Mouse (Mus musculus): ENCODE measurements around the gene Lrrn1. TPM values are rescaled to one million over a fixed set of nuclear protein-coding genes. Genes with fewer than 3 reads are reported as not detected.

Lrrn1 gene
- polyA plus RNA-seq, 1 experiment = 1.6 TPM

DNA sequence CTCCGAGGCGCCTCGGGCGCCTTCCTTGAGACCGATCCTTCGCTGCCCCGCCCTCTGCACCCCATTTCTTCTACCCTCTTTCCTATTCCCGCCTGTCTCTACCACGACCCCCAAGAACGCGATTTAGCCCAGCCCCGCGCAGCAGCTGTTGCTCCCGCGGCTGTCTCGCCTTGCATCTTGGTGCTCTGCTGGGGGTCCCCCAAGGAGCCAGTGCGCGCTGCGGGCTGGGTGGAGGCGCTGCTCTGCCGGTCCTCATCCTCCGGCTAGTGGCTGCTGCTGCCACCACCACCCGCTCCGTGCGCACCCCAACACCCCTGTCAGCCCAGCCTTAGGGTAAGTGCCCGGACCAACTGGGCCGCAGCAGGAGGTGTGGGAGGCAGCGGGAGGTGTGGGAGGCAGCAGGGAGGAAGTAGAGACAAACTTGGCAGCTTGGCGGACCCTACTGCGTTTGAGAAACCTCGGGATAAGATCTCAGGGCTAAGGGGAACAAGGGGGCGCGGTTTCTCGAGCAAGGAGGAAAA, 403 bp downstream of the Lrrn1 start:
- H3K4me3 ChIP-seq (ENCODE audit: low read depth, low read length) = peak overlapping the region; percentile 52
- H3K9ac ChIP-seq (ENCODE audit: low read depth, poor library complexity, severe bottlenecking) = peak overlapping the region; percentile 44
- H3K9me3 ChIP-seq (replicated peaks; ENCODE audit: control insufficient read depth, insufficient read depth, low read length, poor library complexity, severe bottlenecking) = no peaks in the 10 kb centered on the region
- H3K36me3 ChIP-seq (ENCODE audit: control insufficient read depth, insufficient read depth, low read length, poor library complexity, severe bottlenecking) = no peaks in the 10 kb centered on the region
- TF ChIP-seq POLR2A (IDR thresholded peaks at IDR 0.05; ENCODE audit: insufficient read depth, low read length) (no peak), CTCF (IDR thresholded peaks at IDR 0.05; ENCODE audit: low read depth, low read length) (no peak), EP300 (IDR thresholded peaks at IDR 0.05; ENCODE audit: insufficient read depth, low read depth, low read length) (no peak)
- H3K27ac ChIP-seq (ENCODE audit: insufficient read depth, low read length) = no peak overlapping the region
- H3K27me3 ChIP-seq (ENCODE audit: control insufficient read depth, insufficient read depth, low read length, poor library complexity, severe bottlenecking) = no peaks in the 10 kb centered on the region; the same call in 1 of the 2 replicates
- H3K4me1 ChIP-seq (ENCODE audit: control insufficient read depth, insufficient read depth, low read length) = no peaks in the 10 kb centered on the region

DNA sequence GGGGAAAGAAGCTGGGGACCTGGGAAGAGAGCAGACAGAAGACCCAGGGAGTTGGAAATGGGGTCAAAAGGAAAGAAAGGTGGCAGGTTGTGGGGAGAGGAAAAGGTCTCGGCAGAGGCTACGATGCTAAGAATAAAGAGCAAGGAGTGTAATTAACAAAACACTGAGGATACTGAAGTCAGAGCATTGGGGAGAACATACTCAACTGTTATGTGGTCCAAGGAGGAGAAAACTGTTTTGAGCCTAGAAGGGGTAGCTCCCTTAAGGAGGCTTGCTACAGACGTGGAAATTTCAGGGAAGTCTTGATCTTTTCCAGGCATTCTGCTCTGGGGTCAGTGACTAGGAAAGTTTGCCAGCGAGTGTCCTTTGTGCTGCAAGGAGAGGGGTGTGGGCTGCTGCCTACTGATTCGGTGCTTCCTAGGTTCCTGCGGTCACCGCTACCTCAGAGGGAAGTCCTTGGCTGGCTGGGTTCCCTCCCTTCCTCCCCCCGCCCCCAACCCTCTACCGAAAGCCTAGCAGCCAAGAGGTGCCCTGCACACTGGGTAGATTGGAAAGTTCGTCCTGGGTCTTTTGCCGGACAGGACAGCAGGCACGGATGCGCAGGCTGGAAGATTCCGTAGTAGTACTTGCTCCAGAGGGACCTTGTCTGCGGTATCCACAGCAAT, 1.2 kb downstream of the Lrrn1 start:
- Histone ChIP-seq H3K9me3 (replicated peaks; ENCODE audit: control insufficient read depth, insufficient read depth, low read length, poor library complexity, severe bottlenecking) (no peaks in the 10 kb centered on the region), H3K4me1 (ENCODE audit: control insufficient read depth, insufficient read depth, low read length) (no peaks in the 10 kb centered on the region), H3K27ac (ENCODE audit: insufficient read depth, low read length) (no peak overlapping the region), H3K4me3 (ENCODE audit: low read depth, low read length) (peak overlapping the region; percentile 52), H3K9ac (ENCODE audit: low read depth, poor library complexity, severe bottlenecking) (no peak overlapping the region), H3K27me3 (ENCODE audit: control insufficient read depth, insufficient read depth, low read length, poor library complexity, severe bottlenecking) (no peaks in the 10 kb centered on the region; the same call in 1 of the 2 replicates), H3K36me3 (ENCODE audit: control insufficient read depth, insufficient read depth, low read length, poor library complexity, severe bottlenecking) (no peaks in the 10 kb centered on the region)
- TF ChIP-seq EP300 (IDR thresholded peaks at IDR 0.05; ENCODE audit: insufficient read depth, low read depth, low read length) (no peak), CTCF (IDR thresholded peaks at IDR 0.05; ENCODE audit: low read depth, low read length) (no peak), POLR2A (IDR thresholded peaks at IDR 0.05; ENCODE audit: insufficient read depth, low read length) (no peak)

DNA sequence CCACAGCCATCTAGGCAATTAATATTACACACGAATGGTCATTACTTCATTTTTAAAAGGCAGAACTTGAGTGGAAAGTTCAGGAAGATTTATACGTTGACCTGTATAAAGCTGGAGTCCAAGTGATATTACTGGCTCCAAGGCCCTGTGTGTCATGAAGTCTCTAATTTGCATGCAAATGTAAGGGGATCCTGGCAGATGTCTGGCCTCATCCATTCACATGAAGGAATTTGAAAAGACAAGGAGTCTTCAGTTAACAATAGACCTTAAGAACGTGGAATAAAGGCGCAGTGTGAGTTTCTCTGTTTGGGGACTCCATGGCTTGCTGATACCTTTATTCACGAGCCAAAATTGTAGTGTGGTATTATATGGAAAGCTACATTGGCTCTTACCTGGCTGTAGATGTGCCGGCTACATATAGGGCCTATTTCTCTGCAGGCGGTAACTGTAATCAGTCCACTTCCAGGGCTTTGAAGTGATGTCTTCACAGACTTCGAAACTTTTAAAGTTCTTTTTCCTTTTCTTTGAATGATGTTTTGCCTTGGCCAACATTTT, 2.0 kb downstream of the Lrrn1 start:
- Histone ChIP-seq H3K27me3 (ENCODE audit: control insufficient read depth, insufficient read depth, low read length, poor library complexity, severe bottlenecking) (no peaks in the 10 kb centered on the region; the same call in 1 of the 2 replicates), H3K9me3 (replicated peaks; ENCODE audit: control insufficient read depth, insufficient read depth, low read length, poor library complexity, severe bottlenecking) (no peaks in the 10 kb centered on the region), H3K9ac (ENCODE audit: low read depth, poor library complexity, severe bottlenecking) (no peak overlapping the region), H3K27ac (ENCODE audit: insufficient read depth, low read length) (no peak overlapping the region), H3K36me3 (ENCODE audit: control insufficient read depth, insufficient read depth, low read length, poor library complexity, severe bottlenecking) (no peaks in the 10 kb centered on the region), H3K4me3 (ENCODE audit: low read depth, low read length) (no peak overlapping the region), H3K4me1 (ENCODE audit: control insufficient read depth, insufficient read depth, low read length) (no peaks in the 10 kb centered on the region)
- TF ChIP-seq EP300 (IDR thresholded peaks at IDR 0.05; ENCODE audit: insufficient read depth, low read depth, low read length) = no peak
- no peak for TF ChIP-seq CTCF (IDR thresholded peaks at IDR 0.05; ENCODE audit: low read depth, low read length)
- TF ChIP-seq POLR2A (IDR thresholded peaks at IDR 0.05; ENCODE audit: insufficient read depth, low read length) = no peak

DNA sequence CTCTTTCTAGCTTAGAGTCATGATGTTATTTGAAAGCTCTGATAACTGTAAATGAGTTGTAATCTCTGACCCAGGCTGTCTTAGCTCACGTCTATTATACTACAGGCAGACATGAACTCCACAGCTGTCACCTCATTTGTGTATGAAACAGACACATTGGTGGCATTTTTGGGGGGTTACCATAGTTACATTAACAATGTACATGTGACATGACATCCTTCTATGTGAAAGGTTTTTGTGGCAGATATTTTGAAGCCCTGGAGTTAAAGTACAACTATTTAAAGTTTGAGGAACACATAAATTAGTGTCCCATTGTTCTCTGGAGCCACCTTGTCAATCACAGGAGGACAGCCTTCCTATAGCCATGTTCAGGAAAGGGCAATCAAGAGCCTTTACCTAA, 5.0 kb downstream of the Lrrn1 start:
- Histone ChIP-seq H3K4me1 (ENCODE audit: control insufficient read depth, insufficient read depth, low read length) (no peaks in the 10 kb centered on the region), H3K27ac (ENCODE audit: insufficient read depth, low read length) (no peak overlapping the region), H3K27me3 (ENCODE audit: control insufficient read depth, insufficient read depth, low read length, poor library complexity, severe bottlenecking) (no peaks in the 10 kb centered on the region), H3K9me3 (replicated peaks; ENCODE audit: control insufficient read depth, insufficient read depth, low read length, poor library complexity, severe bottlenecking) (no peaks in the 10 kb centered on the region), H3K36me3 (ENCODE audit: control insufficient read depth, insufficient read depth, low read length, poor library complexity, severe bottlenecking) (no peaks in the 10 kb centered on the region), H3K9ac (ENCODE audit: low read depth, poor library complexity, severe bottlenecking) (no peak overlapping the region), H3K4me3 (ENCODE audit: low read depth, low read length) (no peak overlapping the region)
- TF ChIP-seq EP300 (IDR thresholded peaks at IDR 0.05; ENCODE audit: insufficient read depth, low read depth, low read length) (no peak), CTCF (IDR thresholded peaks at IDR 0.05; ENCODE audit: low read depth, low read length) (no peak), POLR2A (IDR thresholded peaks at IDR 0.05; ENCODE audit: insufficient read depth, low read length) (no peak)

DNA sequence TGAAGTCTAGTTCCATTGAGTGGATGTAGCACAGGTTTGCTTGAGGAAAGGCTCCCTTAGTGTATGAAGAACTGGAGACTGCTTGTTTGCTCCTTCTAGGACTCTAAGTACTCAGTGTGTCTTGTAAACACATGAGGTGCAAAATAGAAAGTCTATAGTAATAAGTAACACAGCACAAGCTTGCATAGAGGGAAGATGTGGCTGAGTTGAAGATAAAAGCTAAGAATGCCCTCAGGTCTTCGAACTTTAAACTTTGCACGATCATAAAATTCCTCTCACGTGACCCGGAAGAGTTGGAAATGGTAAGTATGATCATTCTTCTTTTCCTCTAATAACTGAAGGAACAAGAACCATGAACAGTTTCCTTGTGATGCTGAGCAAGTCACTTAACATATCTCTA, 7.1 kb downstream of the Lrrn1 start:
- Histone ChIP-seq H3K9me3 (replicated peaks; ENCODE audit: control insufficient read depth, insufficient read depth, low read length, poor library complexity, severe bottlenecking) (no peaks in the 10 kb centered on the region), H3K4me1 (ENCODE audit: control insufficient read depth, insufficient read depth, low read length) (no peaks in the 10 kb centered on the region), H3K4me3 (ENCODE audit: low read depth, low read length) (no peak overlapping the region), H3K36me3 (ENCODE audit: control insufficient read depth, insufficient read depth, low read length, poor library complexity, severe bottlenecking) (no peaks in the 10 kb centered on the region), H3K27me3 (ENCODE audit: control insufficient read depth, insufficient read depth, low read length, poor library complexity, severe bottlenecking) (no peaks in the 10 kb centered on the region), H3K27ac (ENCODE audit: insufficient read depth, low read length) (no peak overlapping the region), H3K9ac (ENCODE audit: low read depth, poor library complexity, severe bottlenecking) (no peak overlapping the region)
- TF ChIP-seq EP300 (IDR thresholded peaks at IDR 0.05; ENCODE audit: insufficient read depth, low read depth, low read length) (no peak), CTCF (IDR thresholded peaks at IDR 0.05; ENCODE audit: low read depth, low read length) (no peak), POLR2A (IDR thresholded peaks at IDR 0.05; ENCODE audit: insufficient read depth, low read length) (no peak)

DNA sequence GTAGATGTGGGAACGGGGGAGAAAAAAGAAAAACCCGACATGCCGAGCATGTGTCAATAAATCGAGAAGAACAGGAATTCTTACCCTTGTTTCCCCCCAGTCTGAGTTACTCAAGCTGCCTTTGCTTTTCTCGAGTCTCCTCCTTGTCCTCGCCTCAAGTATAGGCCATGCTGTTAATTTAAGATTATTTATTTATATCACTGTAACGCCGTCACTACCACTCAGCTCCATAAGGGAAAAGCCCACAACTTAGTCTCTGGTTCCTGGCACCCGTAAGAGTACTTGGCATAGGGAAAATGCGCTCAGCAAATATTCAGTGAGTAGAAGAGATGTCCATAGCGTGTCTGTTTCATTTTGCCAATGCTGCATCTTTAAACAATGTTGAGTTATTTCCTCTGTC, 11.7 kb downstream of the Lrrn1 start:
- Histone ChIP-seq H3K36me3 (ENCODE audit: control insufficient read depth, insufficient read depth, low read length, poor library complexity, severe bottlenecking) (no peaks in the 10 kb centered on the region), H3K4me1 (ENCODE audit: control insufficient read depth, insufficient read depth, low read length) (no peaks in the 10 kb centered on the region), H3K27ac (ENCODE audit: insufficient read depth, low read length) (no peak overlapping the region), H3K27me3 (ENCODE audit: control insufficient read depth, insufficient read depth, low read length, poor library complexity, severe bottlenecking) (no peaks in the 10 kb centered on the region), H3K4me3 (ENCODE audit: low read depth, low read length) (no peak overlapping the region), H3K9ac (ENCODE audit: low read depth, poor library complexity, severe bottlenecking) (no peak overlapping the region), H3K9me3 (replicated peaks; ENCODE audit: control insufficient read depth, insufficient read depth, low read length, poor library complexity, severe bottlenecking) (no peaks in the 10 kb centered on the region; the same call in none of the 2 replicates)
- TF ChIP-seq EP300 (IDR thresholded peaks at IDR 0.05; ENCODE audit: insufficient read depth, low read depth, low read length) (no peak), CTCF (IDR thresholded peaks at IDR 0.05; ENCODE audit: low read depth, low read length) (no peak), POLR2A (IDR thresholded peaks at IDR 0.05; ENCODE audit: insufficient read depth, low read length) (no peak)

Measured in ES-Bruce4 (cell line).